Mouse (Mus musculus) bone marrow, adult 2 months (tissue): ENCODE data around the gene Ap3d1.

Experiments
- CTCF ChIP-seq: fragments of 200-500 bp; IDR thresholded peaks from 2 replicates; pipeline ENCODE4 v1.5.1; 2011; ENCODE audit warnings: low read length, control low read depth; ENCODE audit not compliant: control insufficient read depth, insufficient read depth
- POLR2A ChIP-seq: fragments of 200-500 bp; IDR thresholded peaks from 2 replicates; pipeline ENCODE4 v1.6.1; 2011; ENCODE audit warnings: low read depth, mild to moderate bottlenecking, control low read depth, low read length, borderline replicate concordance; ENCODE audit not compliant: control insufficient read depth

- TF ChIP-seq POLR2A: no peak
- TF ChIP-seq CTCF: no peak
These were observed 83.7 kb downstream of the Ap3d1 start for GRCm38 (mm10) chr10:80658194-80658840.
